In genomic region chr9:28213893-28214292, GRCm38 (mm10) we compare ENCODE assay signal across 18 mouse cellular contexts.
DNase-seq lines count a peak whose midpoint lies in the region; ATAC-seq lines count a peak whose summit lies in the region.
"Had no signal": no experiment of that assay in that cellular context is flagged by ENCODE, and none has a peak within 500 bp of the region (broad histone marks: within the 10 kb centered on the region; RNA-seq: fewer than 3 reads in every experiment).

No protein-coding gene starts in this region.

- no peak overlapping the region for H3K4me3 ChIP-seq in forebrain, embryonic 14.5 days (ENCODE audit: low read depth, low read length)
- H3K4me3 ChIP-seq in forebrain, embryonic 13.5 days: no peak overlapping the region
- no peak overlapping the region for H3K4me3 ChIP-seq in hindbrain, embryonic 16.5 days (ENCODE audit: low read length)
- no peak overlapping the region for H3K4me3 ChIP-seq in hindbrain, embryonic 10.5 days
- no peak overlapping the region for H3K4me3 ChIP-seq in neural tube, embryonic 14.5 days (ENCODE audit: low read depth, low read length)
- no peak overlapping the region for H3K4me3 ChIP-seq in neural tube, embryonic 15.5 days (replicated peaks)
- H3K4me3 ChIP-seq: embryonic facial prominence, embryonic 15.5 days; erythroblast, embryonic 14.5 days; gastrocnemius, adult 2 months; heart, embryonic 12.5 days; hindbrain, embryonic 12.5 days; intestine, embryonic 15.5 days had no signal

- peak; percentile 58 for DNase-seq in forebrain, embryonic 14.5 days (ENCODE audit: low spot score)
- DNase-seq in hindbrain, embryonic 10.5 days (ENCODE audit: low spot score): no peak
- DNase-seq in lung, postnatal 14 days: peak; percentile 11
- no peak for DNase-seq in lung, adult 18-20 months
- DNase-seq: adrenal gland, postnatal 10 days; cerebellum, adult 11-12 months; cerebellum, adult 9-10 months; gastrocnemius, adult 2 months; gastrocnemius, postnatal 25 days had no signal

- no peaks in the 10 kb centered on the region for H3K9me3 ChIP-seq in forebrain, embryonic 14.5 days (replicated peaks; ENCODE audit: control insufficient read depth, low read length)
- no peaks in the 10 kb centered on the region for H3K9me3 ChIP-seq in forebrain, embryonic 13.5 days (replicated peaks)
- no peaks in the 10 kb centered on the region for H3K9me3 ChIP-seq in hindbrain, embryonic 16.5 days (ENCODE audit: control insufficient read depth, low read length)
- no peaks in the 10 kb centered on the region for H3K9me3 ChIP-seq in hindbrain, embryonic 10.5 days
- no peaks in the 10 kb centered on the region for H3K9me3 ChIP-seq in neural tube, embryonic 14.5 days (ENCODE audit: control insufficient read depth, low read length)
- no peaks in the 10 kb centered on the region for H3K9me3 ChIP-seq in neural tube, embryonic 15.5 days (replicated peaks)
- H3K9me3 ChIP-seq: embryonic facial prominence, embryonic 15.5 days; heart, embryonic 12.5 days; hindbrain, embryonic 12.5 days; intestine, embryonic 15.5 days had no signal

- H3K27me3 ChIP-seq in forebrain, embryonic 14.5 days (replicated peaks; ENCODE audit: control insufficient read depth, insufficient read depth, low read length): no peaks in the 10 kb centered on the region
- no peaks in the 10 kb centered on the region for H3K27me3 ChIP-seq in forebrain, embryonic 13.5 days
- no peaks in the 10 kb centered on the region for H3K27me3 ChIP-seq in hindbrain, embryonic 16.5 days (replicated peaks; ENCODE audit: control insufficient read depth, insufficient read depth, low read length)
- H3K27me3 ChIP-seq in hindbrain, embryonic 10.5 days (ENCODE audit: insufficient read depth, poor library complexity, severe bottlenecking): no peaks in the 10 kb centered on the region
- no peaks in the 10 kb centered on the region for H3K27me3 ChIP-seq in neural tube, embryonic 14.5 days (ENCODE audit: control insufficient read depth, insufficient read depth, low read length)
- H3K27me3 ChIP-seq in neural tube, embryonic 15.5 days (replicated peaks): no peaks in the 10 kb centered on the region
- H3K27me3 ChIP-seq: embryonic facial prominence, embryonic 15.5 days; heart, embryonic 12.5 days; hindbrain, embryonic 12.5 days; intestine, embryonic 15.5 days had no signal

- peaks cover 9% of the 10 kb centered on the region; the same call in 1 of the 2 replicates for H3K4me1 ChIP-seq in forebrain, embryonic 14.5 days (ENCODE audit: control insufficient read depth, insufficient read depth, low read length)
- H3K4me1 ChIP-seq in forebrain, embryonic 13.5 days: peaks cover 23% of the 10 kb centered on the region
- H3K4me1 ChIP-seq in hindbrain, embryonic 16.5 days (ENCODE audit: control insufficient read depth, insufficient read depth, low read depth, low read length): no peaks in the 10 kb centered on the region; the same call in 1 of the 2 replicates
- H3K4me1 ChIP-seq in hindbrain, embryonic 10.5 days (replicated peaks): no peaks in the 10 kb centered on the region; the same call in 1 of the 2 replicates
- H3K4me1 ChIP-seq in neural tube, embryonic 14.5 days (ENCODE audit: control insufficient read depth, insufficient read depth, low read length): no peaks in the 10 kb centered on the region
- peaks cover 7% of the 10 kb centered on the region for H3K4me1 ChIP-seq in neural tube, embryonic 15.5 days
- H3K4me1 ChIP-seq: embryonic facial prominence, embryonic 15.5 days; heart, embryonic 12.5 days; hindbrain, embryonic 12.5 days; intestine, embryonic 15.5 days had no signal

- H3K36me3 ChIP-seq in forebrain, embryonic 14.5 days (ENCODE audit: control insufficient read depth, insufficient read depth, low read length): no peaks in the 10 kb centered on the region
- no peaks in the 10 kb centered on the region for H3K36me3 ChIP-seq in forebrain, embryonic 13.5 days (ENCODE audit: poor library complexity, severe bottlenecking)
- H3K36me3 ChIP-seq in hindbrain, embryonic 16.5 days (ENCODE audit: control insufficient read depth, insufficient read depth, low read length): no peaks in the 10 kb centered on the region
- no peaks in the 10 kb centered on the region for H3K36me3 ChIP-seq in hindbrain, embryonic 10.5 days
- no peaks in the 10 kb centered on the region for H3K36me3 ChIP-seq in neural tube, embryonic 14.5 days (ENCODE audit: control insufficient read depth, insufficient read depth, low read length)
- no peaks in the 10 kb centered on the region for H3K36me3 ChIP-seq in neural tube, embryonic 15.5 days
- H3K36me3 ChIP-seq: embryonic facial prominence, embryonic 15.5 days; heart, embryonic 12.5 days; hindbrain, embryonic 12.5 days; intestine, embryonic 15.5 days had no signal

- H3K4me2 ChIP-seq in forebrain, embryonic 14.5 days (ENCODE audit: low read length): no peak overlapping the region
- H3K4me2 ChIP-seq in forebrain, embryonic 13.5 days: no peak overlapping the region
- H3K4me2 ChIP-seq in hindbrain, embryonic 16.5 days (ENCODE audit: low read length): no peak overlapping the region
- no peak overlapping the region for H3K4me2 ChIP-seq in neural tube, embryonic 14.5 days (ENCODE audit: low read depth, low read length)
- no peak overlapping the region for H3K4me2 ChIP-seq in neural tube, embryonic 15.5 days
- H3K4me2 ChIP-seq: embryonic facial prominence, embryonic 15.5 days; heart, embryonic 12.5 days; hindbrain, embryonic 12.5 days; intestine, embryonic 15.5 days had no signal

- 28% methylated on average over 4 of the region's 4 CpGs for WGBS in forebrain, embryonic 14.5 days
- WGBS in forebrain, embryonic 13.5 days: 39% methylated on average over 4 of the region's 4 CpGs
- 60% methylated on average over 4 of the region's 4 CpGs for WGBS in hindbrain, embryonic 16.5 days
- WGBS in hindbrain, embryonic 10.5 days: 88% methylated on average over 4 of the region's 4 CpGs
- 67% methylated on average over 4 of the region's 4 CpGs for WGBS in neural tube, embryonic 14.5 days
- 46% methylated on average over 4 of the region's 4 CpGs for WGBS in neural tube, embryonic 15.5 days

- H3K27ac ChIP-seq in forebrain, embryonic 14.5 days (ENCODE audit: low read depth, low read length): no peak overlapping the region
- H3K27ac ChIP-seq in forebrain, embryonic 13.5 days: no peak overlapping the region
- H3K27ac ChIP-seq in hindbrain, embryonic 16.5 days (ENCODE audit: low read depth, low read length): no peak overlapping the region
- no peak overlapping the region for H3K27ac ChIP-seq in hindbrain, embryonic 10.5 days
- peak overlapping the region; percentile 5; the same call in 1 of the 2 replicates for H3K27ac ChIP-seq in neural tube, embryonic 14.5 days (ENCODE audit: low read depth, low read length)
- H3K27ac ChIP-seq in neural tube, embryonic 15.5 days (replicated peaks): no peak overlapping the region
- H3K27ac ChIP-seq: embryonic facial prominence, embryonic 15.5 days; gastrocnemius, adult 2 months; hindbrain, embryonic 12.5 days; intestine, embryonic 15.5 days had no signal

- no peak overlapping the region for H3K9ac ChIP-seq in forebrain, embryonic 14.5 days (ENCODE audit: low read length)
- H3K9ac ChIP-seq in forebrain, embryonic 13.5 days: no peak overlapping the region
- H3K9ac ChIP-seq in hindbrain, embryonic 16.5 days (ENCODE audit: low read depth, low read length): no peak overlapping the region
- H3K9ac ChIP-seq in neural tube, embryonic 14.5 days (replicated peaks; ENCODE audit: low read depth, low read length): no peak overlapping the region
- no peak overlapping the region for H3K9ac ChIP-seq in neural tube, embryonic 15.5 days (replicated peaks)
- H3K9ac ChIP-seq: embryonic facial prominence, embryonic 15.5 days; heart, embryonic 12.5 days; hindbrain, embryonic 12.5 days; intestine, embryonic 15.5 days had no signal

- peak; percentile 30; the same call in 1 of the 2 replicates for ATAC-seq in forebrain, embryonic 14.5 days
- ATAC-seq in forebrain, embryonic 13.5 days: no peak
- ATAC-seq in hindbrain, embryonic 16.5 days: peak; percentile 24; the same call in 1 of the 2 replicates
- no peak for ATAC-seq in neural tube, embryonic 14.5 days (ENCODE audit: low read depth)
- no peak for ATAC-seq in neural tube, embryonic 15.5 days (ENCODE audit: low FRiP score)
- ATAC-seq: intestine, embryonic 15.5 days had no signal

Comparison
In these comparisons a context has a peak if more than half of its experiments do, and no peak if none do; other contexts are left out.
1. ATAC-seq: peak in forebrain, embryonic 14.5 days (single experiment) and hindbrain, embryonic 16.5 days (single experiment); none in forebrain, embryonic 13.5 days (single experiment), neural tube, embryonic 14.5 days (single experiment) and neural tube, embryonic 15.5 days (single experiment).
2. DNase-seq: peak in forebrain, embryonic 14.5 days (single experiment) and lung, postnatal 14 days (single experiment); none in hindbrain, embryonic 10.5 days (single experiment) and lung, adult 18-20 months (0 of 2).